Mouse (Mus musculus): ENCODE data around the gene Scp2.

DNA sequence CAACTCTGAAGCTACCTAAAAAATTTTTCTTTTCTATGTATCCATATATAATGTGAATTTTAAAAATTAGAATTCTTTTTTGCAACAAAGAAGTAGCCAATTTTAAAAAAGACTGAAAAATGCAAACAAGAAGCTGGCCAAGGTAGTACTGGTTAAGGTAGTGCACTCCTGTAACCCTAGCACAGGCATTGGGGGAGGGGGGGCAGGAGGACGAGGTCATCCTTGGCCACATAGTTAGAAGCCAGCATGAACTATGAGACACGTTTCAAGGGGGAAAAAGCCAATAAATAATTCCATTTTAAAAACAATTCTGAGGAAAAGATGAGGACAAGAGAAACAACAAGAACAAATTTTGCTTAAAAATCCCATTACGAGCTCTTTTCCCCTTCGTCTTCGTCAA lies 82.3 kb downstream of the Scp2 start:
- TF ChIP-seq CTCF (IDR thresholded peaks at IDR 0.05), result no peak
- TF ChIP-seq POLR2A (IDR thresholded peaks at IDR 0.05; ENCODE audit: insufficient read depth, low read depth, low read length), result no peak

All from heart, adult 2 months (tissue).